Mouse (Mus musculus) liver, adult 2 months (tissue): ENCODE results near the gene Lrp6. TPM values are rescaled to one million over a fixed set of nuclear protein-coding genes. Genes with fewer than 3 reads are reported as not detected.

Source experiments
- DNase-seq: peaks from one replicate; pipeline ENCODE4 v3.0.0-alpha.2; 2011; ENCODE audit warnings: low read depth, low spot score; ENCODE audit errors: extremely low read depth
- H3K27ac ChIP-seq: fragments of 200-500 bp; replicated peaks from 2 replicates; pipeline ENCODE4 v1.5.1; 2012; ENCODE audit warnings: low read depth, mild to moderate bottlenecking, control low read depth, inconsistent platforms, low read length; ENCODE audit not compliant: insufficient read depth
- H3K27me3 ChIP-seq: fragments of 200-500 bp; 2 replicates; pipeline ENCODE4 v1.6.1; 2012; ENCODE audit warnings: mild to moderate bottlenecking, moderate library complexity, low read length, inconsistent platforms; ENCODE audit not compliant: control insufficient read depth, insufficient read depth
- H3K36me3 ChIP-seq: fragments of 200-500 bp; 2 replicates; pipeline ENCODE4 v1.6.1; 2012; ENCODE audit warnings: low read length, inconsistent platforms; ENCODE audit not compliant: control insufficient read depth, insufficient read depth
- H3K4me1 ChIP-seq: fragments of 200-500 bp; 2 replicates; pipeline ENCODE4 v1.6.1; 2011; ENCODE audit warnings: low read length; ENCODE audit not compliant: control insufficient read depth, insufficient read depth
- H3K4me3 ChIP-seq: fragments of 200-500 bp; 2 replicates; pipeline ENCODE4 v1.5.1; 2011; ENCODE audit warnings: low read depth, mild to moderate bottlenecking, control low read depth, low read length, moderate library complexity; ENCODE audit not compliant: insufficient read depth
- H3K79me2 ChIP-seq: fragments of 200-500 bp; 2 replicates; pipeline ENCODE4 v1.6.1; 2012; ENCODE audit warnings: inconsistent platforms, mild to moderate bottlenecking, low read length, moderate library complexity; ENCODE audit not compliant: control insufficient read depth, insufficient read depth
- H3K9ac ChIP-seq: fragments of 200-500 bp; 2 replicates; pipeline ENCODE4 v1.6.1; 2012; ENCODE audit warnings: low read depth, mild to moderate bottlenecking, control low read depth, inconsistent platforms, low read length
- CTCF ChIP-seq: fragments of 200-500 bp; IDR thresholded peaks from 2 replicates; pipeline ENCODE4 v1.5.1; 2011; ENCODE audit warnings: low read depth, low read length, control low read depth
- POLR2A ChIP-seq: fragments of 200-500 bp; IDR thresholded peaks from 2 replicates; pipeline ENCODE4 v1.6.1; 2011; ENCODE audit warnings: low read length, control low read depth; ENCODE audit not compliant: insufficient read depth; ENCODE audit errors: extremely low read depth
- WGBS: fragments of 180-500 bp; shearing (Covaris S2); methylation state at CpG from one replicate; pipeline ENCODE4 v1.1.7; 2018; 5-methylcytosine and 5-hydroxymethylcytosine counted together
- polyA plus RNA-seq: library from polyadenylated mRNA; depleted of rRNA; stranded (reverse); fragments of >200 nt; gene quantifications from 2 replicates; pipeline ENCODE4 v1.2.3, GENCODE M21; 2012
- total RNA-seq: library from RNA; depleted of rRNA; stranded (reverse); fragments of >200 nt; gene quantifications from 2 replicates; pipeline ENCODE4 v1.2.3, GENCODE M21; 2014

Gene Lrp6
- total and polyA plus RNA-seq, 2 experiments, result 15.0 to 48.2 TPM

GRCm38 (mm10) chr6:134544093-134544492, 22.7 kb downstream of the Lrp6 start:
- Histone ChIP-seq H3K79me2 (peaks cover 43% of the 10 kb centered on the region), H3K27me3 (no peaks in the 10 kb centered on the region), H3K4me3 (no peak overlapping the region), H3K9ac (no peak overlapping the region), H3K4me1 (peaks cover 22% of the 10 kb centered on the region), H3K36me3 (peaks cover 8% of the 10 kb centered on the region), H3K27ac (no peak overlapping the region; the same call in 1 of the 2 replicates)
- peak; percentile 69 for DNase-seq
- TF ChIP-seq POLR2A (no peak), CTCF (no peak)
- 4% methylated on average over 2 of the region's 2 CpGs for WGBS

- Histone ChIP-seq H3K9ac (no peak overlapping the region), H3K4me3 (no peak overlapping the region), H3K4me1 (peaks cover 25% of the 10 kb centered on the region), H3K36me3 (peaks cover 8% of the 10 kb centered on the region), H3K27me3 (no peaks in the 10 kb centered on the region), H3K27ac (peak overlapping the region; percentile 41; the same call in 1 of the 2 replicates), H3K79me2 (peaks cover 45% of the 10 kb centered on the region)
- no peak for TF ChIP-seq POLR2A
- no peak for TF ChIP-seq CTCF
- no peak for DNase-seq
Measured at GRCm38 (mm10) chr6:134543607-134544006, 23.2 kb downstream of the Lrp6 start.

- H3K36me3 ChIP-seq, result peaks cover 8% of the 10 kb centered on the region
- no peak for DNase-seq
- WGBS, result 44% methylated on average over 2 of the region's 2 CpGs
- H3K27ac ChIP-seq, result no peak overlapping the region
- no peak overlapping the region for H3K9ac ChIP-seq
- TF ChIP-seq CTCF (no peak), POLR2A (no peak)
- peaks cover 28% of the 10 kb centered on the region for H3K4me1 ChIP-seq
- no peaks in the 10 kb centered on the region for H3K27me3 ChIP-seq
- H3K79me2 ChIP-seq, result peaks cover 46% of the 10 kb centered on the region
- H3K4me3 ChIP-seq, result no peak overlapping the region
Measured at GRCm38 (mm10) chr6:134542374-134542773, 24.4 kb downstream of the Lrp6 start.

- TF ChIP-seq POLR2A, result no peak
- TF ChIP-seq CTCF, result no peak
- 95% methylated on average over 6 of the region's 6 CpGs for WGBS
- H3K4me1 ChIP-seq, result peaks cover 22% of the 10 kb centered on the region
Measured at GRCm38 (mm10) chr6:134540161-134540560, 26.6 kb downstream of the Lrp6 start.

GRCm38 (mm10) chr6:134539459-134539858, 27.3 kb downstream of the Lrp6 start:
- H3K4me3 ChIP-seq, result no peak overlapping the region
- peaks cover 18% of the 10 kb centered on the region for H3K4me1 ChIP-seq
- TF ChIP-seq POLR2A (no peak), CTCF (no peak)
- DNase-seq, result peak; percentile 31
- peaks cover 8% of the 10 kb centered on the region for H3K36me3 ChIP-seq
- H3K9ac ChIP-seq, result no peak overlapping the region
- 70% methylated on average over 3 of the region's 3 CpGs for WGBS
- H3K79me2 ChIP-seq, result peaks cover 35% of the 10 kb centered on the region
- H3K27me3 ChIP-seq, result no peaks in the 10 kb centered on the region
- no peak overlapping the region for H3K27ac ChIP-seq

More at GRCm38 (mm10) chr6:134540161-134540560, 26.6 kb downstream of the Lrp6 start:
- Histone ChIP-seq H3K36me3 (peaks cover 8% of the 10 kb centered on the region), H3K27ac (no peak overlapping the region), H3K9ac (no peak overlapping the region), H3K27me3 (no peaks in the 10 kb centered on the region), H3K4me3 (no peak overlapping the region), H3K79me2 (peaks cover 33% of the 10 kb centered on the region)
- no peak for DNase-seq

GRCm38 (mm10) chr6:134538805-134539204, 28.0 kb downstream of the Lrp6 start:
- no peak for TF ChIP-seq POLR2A
- no peak for TF ChIP-seq CTCF
- DNase-seq, result no peak
- WGBS, result 82% methylated on average over 4 of the region's 4 CpGs
- Histone ChIP-seq H3K4me1 (peaks cover 14% of the 10 kb centered on the region), H3K27ac (peak overlapping the region; percentile 6; the same call in 1 of the 2 replicates), H3K36me3 (peaks cover 8% of the 10 kb centered on the region), H3K9ac (no peak overlapping the region), H3K79me2 (peaks cover 31% of the 10 kb centered on the region), H3K4me3 (no peak overlapping the region), H3K27me3 (no peaks in the 10 kb centered on the region)
